ENCODE assay signal across 10 mouse cellular contexts in the genomic region with DNA sequence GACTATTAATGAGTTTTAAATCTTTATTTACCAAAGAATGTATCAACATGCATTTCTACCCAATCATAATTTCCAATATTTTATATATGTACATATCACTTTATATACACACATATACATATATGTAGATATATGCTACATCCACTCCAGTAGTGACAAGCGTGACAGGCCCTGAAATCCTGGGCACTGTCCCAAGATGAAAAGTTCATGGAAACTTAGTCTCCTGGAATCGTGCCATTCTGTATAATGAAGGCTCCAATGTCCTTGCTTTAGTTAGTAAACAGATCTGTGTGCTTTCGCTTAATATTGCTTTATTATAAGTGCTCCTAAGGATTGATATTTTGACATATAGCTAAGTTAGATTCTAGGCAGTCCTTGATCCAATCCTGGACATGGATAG.
"Had no signal": no experiment of that assay in that cellular context is flagged by ENCODE, and none has a peak within 500 bp of the region (broad histone marks: within the 10 kb centered on the region; RNA-seq: fewer than 3 reads in every experiment).

No protein-coding gene starts in this region.

- DNase-seq: kidney, adult 9 months; kidney, postnatal 14 days; layer of hippocampus, adult 9-11 months; liver; lung, adult 18-20 months; lung, postnatal 14 days; retina, postnatal 1 day; right cerebral cortex, postnatal 25 days; spleen, adult 18-20 months; thymus, postnatal 25 days had no signal
